In the genomic region with DNA sequence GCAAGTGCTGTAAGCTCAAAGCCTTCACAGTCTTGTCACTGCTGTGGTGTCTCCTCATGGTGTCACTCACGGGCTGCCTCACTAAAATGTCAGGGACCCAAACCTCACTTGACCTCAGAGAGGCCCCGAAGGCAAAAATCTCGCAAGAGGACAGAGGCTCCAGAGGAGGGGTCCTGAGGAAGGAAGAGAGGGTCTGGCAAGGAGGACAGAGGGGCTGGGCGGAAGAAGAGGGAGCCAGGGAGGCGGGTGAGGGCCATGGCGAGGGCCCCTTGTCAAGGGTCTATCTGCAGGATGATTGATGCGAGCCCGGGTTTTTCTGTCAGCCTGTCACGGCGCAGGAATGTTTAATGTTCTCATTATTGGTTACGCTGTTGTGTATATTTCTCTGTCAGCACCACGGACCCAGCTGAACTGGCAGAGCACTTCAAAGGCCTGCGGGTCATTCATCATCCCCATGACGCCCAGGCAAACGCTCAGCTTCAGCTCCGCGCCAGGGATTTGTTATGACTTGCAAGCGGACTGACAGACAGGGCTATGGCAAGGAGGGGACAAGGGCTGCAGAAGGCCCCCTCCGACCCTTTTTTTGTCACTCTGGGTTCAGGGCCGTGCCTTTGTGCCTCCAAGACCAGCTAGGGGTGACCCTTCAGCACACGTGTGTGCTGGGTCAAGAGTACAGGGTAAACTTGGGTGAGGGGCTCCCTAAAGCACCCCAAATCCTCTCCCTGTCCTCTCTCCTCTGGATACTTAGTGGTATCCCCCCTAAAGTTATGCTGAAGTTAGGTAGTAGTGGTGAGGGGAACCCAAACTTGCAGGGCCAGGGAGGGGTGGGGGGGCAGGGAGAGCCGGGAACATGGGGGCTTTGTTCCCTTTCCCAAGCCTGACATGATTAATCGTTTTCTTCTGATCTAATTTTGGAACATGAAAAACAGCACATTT, we compare ENCODE assay signal across 8 mouse cellular contexts. TPM values are rescaled to one million over a fixed set of nuclear protein-coding genes. Genes with fewer than 3 reads are reported as not detected.
DNase-seq lines count a peak whose midpoint lies in the region; ATAC-seq and TF ChIP-seq lines count a peak whose summit lies in the region.

No protein-coding gene starts in this region.

- WGBS in embryonic facial prominence, embryonic 15.5 days: 19% methylated on average over 23 of the region's 23 CpGs
- 9% methylated on average over 23 of the region's 23 CpGs for WGBS in hindbrain, embryonic 11.5 days
- 2% methylated on average over 23 of the region's 23 CpGs for WGBS in limb, embryonic 12.5 days
- WGBS in midbrain, embryonic 14.5 days: 31% methylated on average over 23 of the region's 23 CpGs

- H3K4me2 ChIP-seq in embryonic facial prominence, embryonic 15.5 days (replicated peaks): peak overlapping the region; percentile 37
- H3K4me2 ChIP-seq in hindbrain, embryonic 11.5 days (replicated peaks; ENCODE audit: low read depth, low read length): peak overlapping the region; percentile 39
- peak overlapping the region; percentile 52 for H3K4me2 ChIP-seq in limb, embryonic 12.5 days
- peak overlapping the region; percentile 26 for H3K4me2 ChIP-seq in midbrain, embryonic 14.5 days (ENCODE audit: low read length)

- H3K27ac ChIP-seq in gastrocnemius, adult 2 months: peak overlapping the region; percentile 73
- peak overlapping the region; percentile 80 for H3K27ac ChIP-seq in embryonic facial prominence, embryonic 15.5 days (replicated peaks)
- H3K27ac ChIP-seq in hindbrain, embryonic 11.5 days (ENCODE audit: low read depth, low read length): peak overlapping the region; percentile 93
- H3K27ac ChIP-seq in limb, embryonic 12.5 days: peak overlapping the region; percentile 79
- no peak overlapping the region for H3K27ac ChIP-seq in midbrain, embryonic 14.5 days (replicated peaks; ENCODE audit: low read depth, low read length)

- peak; percentile 36 for DNase-seq in gastrocnemius, adult 2 months
- DNase-seq in gastrocnemius, postnatal 36 days: no peak
- peak; percentile 82 for DNase-seq in hindbrain, embryonic 11.5 days (ENCODE audit: low spot score)
- peak; percentile 67 for DNase-seq in midbrain, embryonic 14.5 days
- DNase-seq in natural killer cell, adult 2 months (ENCODE audit: low spot score in 2 of 2): no peak

- intact Hi-C loops in gastrocnemius, adult 2 months (cut with DNase I): no loop called here
- intact Hi-C loops in gastrocnemius, postnatal 36 days (cut with DNase I): no loop called here

- peak; percentile 60 for ATAC-seq in embryonic facial prominence, embryonic 15.5 days (ENCODE audit: insufficient number of reproducible peaks, low FRiP score, low TSS enrichment, low read depth)
- peak; percentile 92 for ATAC-seq in hindbrain, embryonic 11.5 days (ENCODE audit: low FRiP score)
- ATAC-seq in limb, embryonic 12.5 days (ENCODE audit: insufficient number of reproducible peaks, insufficient read depth, low FRiP score, low TSS enrichment, low read depth): peak; percentile 71
- ATAC-seq in midbrain, embryonic 14.5 days (ENCODE audit: low FRiP score, low TSS enrichment): no peak
- ATAC-seq in CD4-positive, CD25-positive, alpha-beta regulatory T cell, adult 4 months: no peak

- no peaks in the 10 kb centered on the region for H3K9me3 ChIP-seq in embryonic facial prominence, embryonic 15.5 days (replicated peaks)
- no peaks in the 10 kb centered on the region for H3K9me3 ChIP-seq in hindbrain, embryonic 11.5 days (ENCODE audit: control insufficient read depth, low read length)
- no peaks in the 10 kb centered on the region for H3K9me3 ChIP-seq in limb, embryonic 12.5 days
- no peaks in the 10 kb centered on the region for H3K9me3 ChIP-seq in midbrain, embryonic 14.5 days (ENCODE audit: control insufficient read depth, low read length)

- H3K9ac ChIP-seq in embryonic facial prominence, embryonic 15.5 days: no peak overlapping the region
- peak overlapping the region; percentile 34; the same call in 1 of the 2 replicates for H3K9ac ChIP-seq in hindbrain, embryonic 11.5 days (ENCODE audit: low read depth, low read length)
- H3K9ac ChIP-seq in limb, embryonic 12.5 days (replicated peaks): peak overlapping the region; percentile 12; the same call in 1 of the 2 replicates
- H3K9ac ChIP-seq in midbrain, embryonic 14.5 days (replicated peaks; ENCODE audit: low read length): no peak overlapping the region

- peak; percentile 21 for TF ChIP-seq CTCF in gastrocnemius, adult 2 months (IDR thresholded peaks at IDR 0.05)

- peaks cover 29% of the 10 kb centered on the region for H3K4me1 ChIP-seq in embryonic facial prominence, embryonic 15.5 days
- H3K4me1 ChIP-seq in hindbrain, embryonic 11.5 days (replicated peaks; ENCODE audit: control insufficient read depth, insufficient read depth, low read length): peaks cover 5% of the 10 kb centered on the region
- H3K4me1 ChIP-seq in limb, embryonic 12.5 days (replicated peaks): peaks cover 35% of the 10 kb centered on the region
- peaks cover 8% of the 10 kb centered on the region for H3K4me1 ChIP-seq in midbrain, embryonic 14.5 days (ENCODE audit: control insufficient read depth, insufficient read depth, low read length)

- peak overlapping the region; percentile 30 for H3K4me3 ChIP-seq in gastrocnemius, adult 2 months
- H3K4me3 ChIP-seq in embryonic facial prominence, embryonic 15.5 days (replicated peaks): no peak overlapping the region
- no peak overlapping the region for H3K4me3 ChIP-seq in hindbrain, embryonic 11.5 days (ENCODE audit: low read depth, low read length)
- H3K4me3 ChIP-seq in limb, embryonic 12.5 days (replicated peaks): 0 out of 2 replicates have a peak overlapping the region, but pooled peaks have one; percentile 7
- no peak overlapping the region for H3K4me3 ChIP-seq in midbrain, embryonic 14.5 days (replicated peaks; ENCODE audit: low read depth, low read length)

- H3K27me3 ChIP-seq in embryonic facial prominence, embryonic 15.5 days: no peaks in the 10 kb centered on the region
- no peaks in the 10 kb centered on the region for H3K27me3 ChIP-seq in hindbrain, embryonic 11.5 days (ENCODE audit: control insufficient read depth, insufficient read depth, low read length)
- peaks cover 15% of the 10 kb centered on the region; the same call in 1 of the 2 replicates for H3K27me3 ChIP-seq in limb, embryonic 12.5 days
- H3K27me3 ChIP-seq in midbrain, embryonic 14.5 days (ENCODE audit: control insufficient read depth, insufficient read depth, low read length): no peaks in the 10 kb centered on the region

- H3K36me3 ChIP-seq in embryonic facial prominence, embryonic 15.5 days: no peaks in the 10 kb centered on the region
- H3K36me3 ChIP-seq in hindbrain, embryonic 11.5 days (ENCODE audit: control insufficient read depth, insufficient read depth, low read length): no peaks in the 10 kb centered on the region
- no peaks in the 10 kb centered on the region for H3K36me3 ChIP-seq in limb, embryonic 12.5 days
- H3K36me3 ChIP-seq in midbrain, embryonic 14.5 days (ENCODE audit: control insufficient read depth, insufficient read depth, low read length): no peaks in the 10 kb centered on the region

RNA-seq across cellular contexts. Expression of a gene that starts 55.1 kb away (rescaled TPM):
- total RNA-seq in gastrocnemius, adult 2 months (2021): 10 to 100 TPM in 1 of 2 experiments, 1 to 10 TPM in 1; 8.8 to 13.0 TPM
- 10 to 100 TPM in 1 of 2 experiments, 1 to 10 TPM in 1; 6.9 to 10.4 TPM for total RNA-seq in gastrocnemius, postnatal 36 days (2021)
- polyA plus RNA-seq in embryonic facial prominence, embryonic 15.5 days (2015; fragmentation: Nextera tagmentation; extraction: Ambion mirVana): 20.4 and 20.7 TPM in 2 replicates
- 16.8 and 19.2 TPM in 2 replicates for polyA plus RNA-seq in hindbrain, embryonic 11.5 days (2014; fragmentation: Nextera tagmentation; extraction: Ambion mirVana)
- polyA plus RNA-seq in limb, embryonic 12.5 days (2016; fragmentation: Nextera tagmentation; extraction: Ambion mirVana): 22.5 and 24.2 TPM in 2 replicates
- 38.8 and 55.7 TPM in 2 replicates for polyA plus RNA-seq in midbrain, embryonic 14.5 days (2014; fragmentation: Nextera tagmentation; extraction: Ambion mirVana)
- polyA plus RNA-seq in CD4-positive, CD25-positive, alpha-beta regulatory T cell, adult 4 months (2017; shearing (Covaris generic)): 10 to 100 TPM; 19.0 to 20.4 TPM

Comparison
In these comparisons a context has a peak if more than half of its experiments do, and no peak if none do; other contexts are left out.
1. DNase-seq: peak in gastrocnemius, adult 2 months (single experiment), hindbrain, embryonic 11.5 days (single experiment) and midbrain, embryonic 14.5 days (single experiment); none in gastrocnemius, postnatal 36 days (0 of 2) and natural killer cell, adult 2 months (0 of 2).
2. H3K4me3 ChIP-seq: peak in gastrocnemius, adult 2 months (single experiment) and limb, embryonic 12.5 days (single experiment); none in embryonic facial prominence, embryonic 15.5 days (single experiment), hindbrain, embryonic 11.5 days (single experiment) and midbrain, embryonic 14.5 days (single experiment).
3. ATAC-seq: peak in embryonic facial prominence, embryonic 15.5 days (single experiment), hindbrain, embryonic 11.5 days (single experiment) and limb, embryonic 12.5 days (single experiment); none in midbrain, embryonic 14.5 days (single experiment) and CD4-positive, CD25-positive, alpha-beta regulatory T cell, adult 4 months (single experiment).
4. H3K9ac ChIP-seq: peak in hindbrain, embryonic 11.5 days (single experiment) and limb, embryonic 12.5 days (single experiment); none in embryonic facial prominence, embryonic 15.5 days (single experiment) and midbrain, embryonic 14.5 days (single experiment).
5. Peak in every context shown above with its lines, with median percentiles within 50 percentile points of each other: H3K4me2 ChIP-seq.